Mouse (Mus musculus) heart, adult 2 months (tissue): ENCODE measurements at regions not wholly inside any gene's neighbourhood (a gene's known extent, or its start where the extent isn't known, plus 50 kb on each side); places are given as distances from the start of the nearest gene placed in this dataset.
A peak's percentile ranks its signal among the peaks of the same experiment; 100 is the strongest.

Experiments used
- DNase-seq, 2 experiments: peaks; one replicate each; pipeline ENCODE4 v3.0.0; 2021
- H3K27ac ChIP-seq: fragments of 200-600 bp; 2 replicates; pipeline ENCODE4 v1.8.1; 2022
- H3K27me3 ChIP-seq: fragments of 200-500 bp; 2 replicates; pipeline ENCODE4 v1.6.1; 2012; ENCODE audit warnings: mild to moderate bottlenecking, low read length, inconsistent platforms, mixed read lengths; ENCODE audit not compliant: control insufficient read depth, insufficient read depth
- H3K36me3 ChIP-seq: fragments of 200-500 bp; 2 replicates; pipeline ENCODE4 v1.6.1; 2012; ENCODE audit warnings: low read length, inconsistent platforms; ENCODE audit not compliant: control insufficient read depth, insufficient read depth
- H3K4me1 ChIP-seq: fragments of 200-500 bp; 2 replicates; pipeline ENCODE4 v1.6.1; 2011; ENCODE audit warnings: low read length; ENCODE audit not compliant: control insufficient read depth, insufficient read depth
- H3K4me3 ChIP-seq: fragments of 200-600 bp; 2 replicates; pipeline ENCODE4 v1.8.1; 2022
- H3K79me2 ChIP-seq: fragments of 200-500 bp; replicated peaks from 2 replicates; pipeline ENCODE4 v1.6.1; 2012; ENCODE audit warnings: mild to moderate bottlenecking, inconsistent platforms, low read length, moderate library complexity, mixed read lengths; ENCODE audit not compliant: control insufficient read depth, insufficient read depth
- H3K9ac ChIP-seq: fragments of 200-500 bp; 2 replicates; pipeline ENCODE4 v1.6.1; 2012; ENCODE audit warnings: low read depth, mild to moderate bottlenecking, control low read depth, inconsistent platforms, low read length, mixed read lengths
- CTCF ChIP-seq: fragments of 200-600 bp; IDR thresholded peaks from 2 replicates; pipeline ENCODE4 v1.8.1; 2022; ENCODE audit warnings: antibody characterized with exemption, mild to moderate bottlenecking, moderate library complexity
- EP300 ChIP-seq: fragments of 200-500 bp; IDR thresholded peaks from 2 replicates; pipeline ENCODE4 v1.6.1; 2011; ENCODE audit warnings: low read depth, low read length, control low read depth; ENCODE audit not compliant: insufficient read depth
- POLR2A ChIP-seq: fragments of 200-500 bp; IDR thresholded peaks from 2 replicates; pipeline ENCODE4 v1.6.1; 2011; ENCODE audit warnings: mild to moderate bottlenecking, low read depth, low read length, control low read depth; ENCODE audit not compliant: insufficient read depth
- WGBS: fragments of 180-500 bp; shearing (Covaris S2); methylation state at CpG from one replicate; pipeline ENCODE4 v1.1.7; 2018; 5-methylcytosine and 5-hydroxymethylcytosine counted together
- intact Hi-C: fragments of 180-260 bp; cut with DNase I; formaldehyde crosslinking; loops from one replicate; pipeline ENCODE4 v1.15.1; 2025

GRCm38 (mm10) chr8:128106569-128106968 lies 251.8 kb upstream of the Nrp1 start:
- intact Hi-C loops: no loop called here
- 92% methylated on average over 2 of the region's 2 CpGs for WGBS
- no peaks in the 10 kb centered on the region for H3K36me3 ChIP-seq
- DNase-seq: no peak
- H3K27ac ChIP-seq: no peak overlapping the region
- no peak for TF ChIP-seq CTCF
- no peak for TF ChIP-seq EP300
- TF ChIP-seq POLR2A: no peak
- H3K4me1 ChIP-seq: peaks cover 5% of the 10 kb centered on the region
- H3K4me3 ChIP-seq: no peak overlapping the region
- no peaks in the 10 kb centered on the region for H3K79me2 ChIP-seq
- H3K27me3 ChIP-seq: no peaks in the 10 kb centered on the region
- H3K9ac ChIP-seq: no peak overlapping the region

DNA sequence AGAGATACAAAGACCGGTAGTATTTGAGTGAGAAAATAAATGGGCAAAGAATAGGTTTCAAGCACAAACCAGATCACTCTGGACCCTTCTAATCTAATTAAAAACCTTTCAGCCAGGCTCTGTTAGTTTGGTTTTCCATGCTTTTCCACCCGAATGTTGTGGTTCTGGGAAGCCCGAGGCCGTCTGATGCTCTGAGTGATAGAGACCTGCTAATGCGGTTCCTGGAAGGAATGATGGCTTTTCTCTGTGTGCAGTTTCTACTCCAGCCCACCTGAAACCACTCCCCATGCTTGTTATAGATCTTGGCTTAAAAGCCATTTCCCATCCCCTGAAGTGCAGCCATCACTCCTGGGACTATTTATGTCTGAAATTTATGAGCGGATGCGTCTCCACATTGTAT lies 251.4 kb upstream of the Nrp1 start:
- TF ChIP-seq CTCF (no peak), EP300 (no peak), POLR2A (no peak)
- WGBS: 86% methylated on average over 7 of the region's 7 CpGs
- no peak overlapping the region for H3K4me3 ChIP-seq
- no peak overlapping the region for H3K9ac ChIP-seq
- peaks cover 5% of the 10 kb centered on the region for H3K4me1 ChIP-seq
- intact Hi-C loops: no loop called here
- no peaks in the 10 kb centered on the region for H3K36me3 ChIP-seq
- no peaks in the 10 kb centered on the region for H3K27me3 ChIP-seq
- DNase-seq: no peak
- no peak overlapping the region for H3K27ac ChIP-seq
- no peaks in the 10 kb centered on the region for H3K79me2 ChIP-seq

- no peaks in the 10 kb centered on the region for H3K79me2 ChIP-seq
- no peak overlapping the region; the same call in 1 of the 2 replicates for H3K27ac ChIP-seq
- TF ChIP-seq POLR2A (no peak), CTCF (no peak), EP300 (peak; percentile 47; the same call in 1 of the 2 replicates)
- WGBS: 78% methylated on average over 3 of the region's 3 CpGs
- no peak overlapping the region for H3K4me3 ChIP-seq
- no peak overlapping the region for H3K9ac ChIP-seq
- H3K36me3 ChIP-seq: peaks cover 10% of the 10 kb centered on the region
- no peaks in the 10 kb centered on the region for H3K27me3 ChIP-seq
- H3K4me1 ChIP-seq: peaks cover 12% of the 10 kb centered on the region
- intact Hi-C loops: no loop called here
- DNase-seq: peak in 1 of 2 experiments; percentile 5
These were observed 249.4 kb upstream of the Nrp1 start for GRCm38 (mm10) chr8:128109036-128109435.

DNA sequence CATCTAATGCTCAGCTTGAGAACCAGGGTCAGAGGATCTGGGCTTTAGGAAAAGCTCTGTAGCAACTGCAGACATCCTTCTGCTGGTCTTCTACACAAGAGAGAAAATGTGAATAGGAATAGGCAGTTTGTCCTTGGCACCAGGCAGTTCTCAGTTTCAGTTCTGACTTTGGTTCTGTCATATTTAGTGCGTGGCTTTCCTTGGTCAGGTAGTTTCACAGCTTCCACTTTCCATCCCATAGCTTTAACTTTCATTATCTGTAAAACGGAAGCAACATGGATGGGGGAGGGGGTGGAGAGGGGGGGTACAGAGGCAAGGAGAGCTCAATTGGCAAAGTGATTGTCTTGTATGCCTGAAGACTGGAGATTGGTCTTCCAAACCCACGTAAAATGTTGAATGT lies 247.3 kb upstream of the Nrp1 start:
- no peak overlapping the region for H3K4me3 ChIP-seq
- peaks cover 12% of the 10 kb centered on the region for H3K4me1 ChIP-seq
- H3K79me2 ChIP-seq: no peaks in the 10 kb centered on the region
- no peak overlapping the region for H3K27ac ChIP-seq
- no peak for TF ChIP-seq EP300
- TF ChIP-seq POLR2A: no peak
- TF ChIP-seq CTCF: no peak
- no peak for DNase-seq
- intact Hi-C loops: no loop called here
- 81% methylated on average over 3 of the region's 3 CpGs for WGBS
- H3K36me3 ChIP-seq: peaks cover 10% of the 10 kb centered on the region
- no peaks in the 10 kb centered on the region for H3K27me3 ChIP-seq
- no peak overlapping the region for H3K9ac ChIP-seq

GRCm38 (mm10) chr8:128113116-128113515 lies 245.3 kb upstream of the Nrp1 start:
- no peaks in the 10 kb centered on the region for H3K79me2 ChIP-seq
- H3K4me3 ChIP-seq: no peak overlapping the region
- intact Hi-C loops: loop anchor here (1.0 to 2.0 kb wide), 2 partner anchors 106 to 246 kb away; partner anchors contain the start of gene Nrp1
- peak; percentile 43 to 79 for DNase-seq
- 51% methylated on average over 1 of the region's 1 CpGs for WGBS
- H3K9ac ChIP-seq: no peak overlapping the region
- H3K36me3 ChIP-seq: peaks cover 10% of the 10 kb centered on the region
- peak overlapping the region; percentile 69 for H3K27ac ChIP-seq
- peaks cover 12% of the 10 kb centered on the region for H3K4me1 ChIP-seq
- no peaks in the 10 kb centered on the region for H3K27me3 ChIP-seq
- TF ChIP-seq EP300 (peak; percentile 93), CTCF (no peak), POLR2A (no peak)

DNA sequence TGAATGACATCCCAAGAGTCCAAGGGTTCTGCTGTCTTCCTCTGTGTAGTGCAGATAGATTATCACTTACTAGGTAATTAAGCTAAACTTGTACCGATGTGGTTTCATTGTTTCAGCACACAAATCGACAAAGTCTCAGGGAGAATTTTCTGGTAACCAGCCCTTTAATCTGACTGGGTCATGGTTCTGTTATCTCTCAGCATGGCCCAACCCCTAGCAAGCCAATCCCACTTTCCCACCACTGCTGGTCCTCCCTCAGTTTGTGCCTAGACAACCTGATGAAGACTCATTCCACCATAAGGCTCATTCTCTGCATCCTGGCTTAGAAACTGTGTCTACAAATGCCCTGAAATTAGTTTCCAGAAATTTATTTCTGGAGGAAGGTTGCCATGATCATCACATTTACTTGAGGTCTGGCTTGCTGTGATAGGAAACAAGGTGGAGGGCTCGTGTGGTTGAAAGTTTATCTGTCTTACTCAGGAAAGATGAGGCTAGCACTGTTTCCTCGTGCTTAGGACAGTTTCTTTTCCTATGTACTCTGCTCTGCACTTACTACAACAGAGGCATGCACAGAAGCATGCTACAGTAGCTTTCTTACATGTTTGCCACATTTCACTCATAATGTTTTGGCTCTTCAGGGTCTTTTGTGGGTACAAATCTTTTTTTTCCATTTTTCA lies 217.0 kb upstream of the Nrp1 start:
- Histone ChIP-seq H3K27me3 (no peaks in the 10 kb centered on the region), H3K4me1 (no peaks in the 10 kb centered on the region), H3K27ac (no peak overlapping the region), H3K79me2 (no peaks in the 10 kb centered on the region), H3K4me3 (no peak overlapping the region), H3K36me3 (no peaks in the 10 kb centered on the region), H3K9ac (no peak overlapping the region)
- DNase-seq: no peak
- intact Hi-C loops: no loop called here
- TF ChIP-seq EP300 (no peak), CTCF (no peak), POLR2A (no peak)
- 88% methylated on average over 4 of the region's 4 CpGs for WGBS
